Mouse (Mus musculus) embryonic facial prominence, embryonic 15.5 days (tissue): ENCODE data around the gene Lipc. TPM values are rescaled to one million over a fixed set of nuclear protein-coding genes. Genes with fewer than 3 reads are reported as not detected.

Source experiments
- ATAC-seq: fragments of 200-750 bp; cut with Nextera tagmentation; 2 replicates; pipeline ENCODE4 v1.8.0; 2017; ENCODE audit warnings: low read depth, moderate TSS enrichment; ENCODE audit not compliant: insufficient number of reproducible peaks, low FRiP score, low TSS enrichment
- H3K27ac ChIP-seq: fragments of 300-500 bp; sonication (generic); replicated peaks from 2 replicates; pipeline ENCODE4 v1.5.1; 2015; ENCODE audit warnings: mild to moderate bottlenecking, inconsistent platforms
- H3K27me3 ChIP-seq: fragments of 300-500 bp; sonication (generic); 2 replicates; pipeline ENCODE4 v1.6.1; 2015; ENCODE audit warnings: inconsistent platforms
- H3K36me3 ChIP-seq: fragments of 300-500 bp; sonication (generic); 2 replicates; pipeline ENCODE4 v1.6.1; 2015; ENCODE audit warnings: mild to moderate bottlenecking, inconsistent platforms
- H3K4me1 ChIP-seq: fragments of 300-500 bp; sonication (generic); 2 replicates; pipeline ENCODE4 v1.6.1; 2015; ENCODE audit warnings: inconsistent platforms
- H3K4me2 ChIP-seq: fragments of 300-500 bp; sonication (generic); replicated peaks from 2 replicates; pipeline ENCODE4 v1.6.1; 2015; ENCODE audit warnings: mild to moderate bottlenecking, inconsistent platforms
- H3K4me3 ChIP-seq: fragments of 300-500 bp; sonication (generic); replicated peaks from 2 replicates; pipeline ENCODE4 v1.5.1; 2015; ENCODE audit warnings: mild to moderate bottlenecking, inconsistent platforms
- H3K9ac ChIP-seq: fragments of 300-500 bp; sonication (generic); 2 replicates; pipeline ENCODE4 v1.6.1; 2015; ENCODE audit warnings: inconsistent platforms
- H3K9me3 ChIP-seq: fragments of 300-500 bp; sonication (generic); replicated peaks from 2 replicates; pipeline ENCODE4 v1.6.1; 2016; ENCODE audit warnings: inconsistent platforms
- WGBS: fragments of 180-500 bp; shearing (Covaris S2); methylation state at CpG from one replicate; pipeline ENCODE4 v1.1.7; 2015; 5-methylcytosine and 5-hydroxymethylcytosine counted together
- polyA plus RNA-seq: library from polyadenylated mRNA; unstranded; fragments of >200 nt; fragmentation: Nextera tagmentation; extraction: Ambion mirVana; gene quantifications from 2 replicates; pipeline ENCODE4 v1.2.1, GENCODE M21; 2015

Gene Lipc
- polyA plus RNA-seq, 1 experiment from 2014 or later, result 1.1 TPM

DNA sequence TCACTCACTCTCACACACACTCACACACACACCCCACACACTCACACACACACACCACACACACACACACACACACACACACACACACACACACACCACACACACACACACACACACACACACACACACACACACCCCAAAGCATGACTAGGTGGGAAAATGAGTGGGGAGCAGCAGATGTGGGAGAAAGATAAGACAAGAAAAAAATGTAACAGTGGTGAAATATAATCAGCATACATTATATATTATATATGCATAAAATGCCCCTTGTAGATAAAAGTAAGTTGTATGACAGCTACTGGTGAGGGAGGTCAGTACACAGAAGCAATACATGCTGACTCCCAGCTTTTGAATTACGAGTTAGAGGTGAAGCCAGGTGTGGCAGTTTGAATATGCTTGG, 23.6 kb downstream of the Lipc start:
- Histone ChIP-seq H3K36me3 (no peaks in the 10 kb centered on the region), H3K9ac (no peak overlapping the region), H3K27me3 (no peaks in the 10 kb centered on the region), H3K27ac (no peak overlapping the region), H3K4me3 (no peak overlapping the region), H3K4me1 (0 out of 2 replicates have a peak, but pooled peaks cover 5% of the 10 kb centered on the region), H3K4me2 (no peak overlapping the region), H3K9me3 (no peaks in the 10 kb centered on the region)
- WGBS, result 76% methylated on average over 1 of the region's 1 CpGs
- no peak for ATAC-seq

DNA sequence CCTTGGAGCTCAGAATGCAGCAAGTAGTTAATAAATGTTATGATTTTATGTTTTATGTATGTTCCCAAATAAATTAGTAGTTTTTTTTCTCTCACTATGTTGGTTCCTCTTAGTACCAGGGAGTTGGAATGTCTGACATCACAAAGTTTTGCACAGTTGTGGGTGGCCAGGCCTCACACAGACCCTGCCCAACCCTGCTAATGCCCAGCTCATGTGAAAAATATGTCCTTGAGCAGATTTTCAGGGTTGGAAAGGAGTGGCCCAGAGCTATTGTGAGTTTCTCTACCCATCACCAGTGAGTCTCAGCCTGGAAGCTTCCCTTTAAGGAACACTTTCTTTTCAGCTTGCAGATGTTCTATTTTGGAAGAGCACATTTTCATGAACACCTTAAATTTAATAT, 24.3 kb downstream of the Lipc start:
- Histone ChIP-seq H3K36me3 (no peaks in the 10 kb centered on the region), H3K9ac (no peak overlapping the region), H3K4me1 (0 out of 2 replicates have a peak, but pooled peaks cover 5% of the 10 kb centered on the region), H3K27ac (no peak overlapping the region), H3K27me3 (no peaks in the 10 kb centered on the region), H3K4me3 (no peak overlapping the region), H3K9me3 (no peaks in the 10 kb centered on the region), H3K4me2 (no peak overlapping the region)
- ATAC-seq, result no peak

GRCm38 (mm10) chr9:70926820-70927588, 25.0 kb downstream of the Lipc start:
- ATAC-seq, result no peak
- Histone ChIP-seq H3K9ac (no peak overlapping the region), H3K36me3 (no peaks in the 10 kb centered on the region), H3K27me3 (no peaks in the 10 kb centered on the region), H3K4me3 (no peak overlapping the region), H3K4me2 (no peak overlapping the region), H3K9me3 (no peaks in the 10 kb centered on the region), H3K27ac (no peak overlapping the region), H3K4me1 (peaks cover 10% of the 10 kb centered on the region)
- WGBS, result 63% methylated on average over 6 of the region's 6 CpGs

DNA sequence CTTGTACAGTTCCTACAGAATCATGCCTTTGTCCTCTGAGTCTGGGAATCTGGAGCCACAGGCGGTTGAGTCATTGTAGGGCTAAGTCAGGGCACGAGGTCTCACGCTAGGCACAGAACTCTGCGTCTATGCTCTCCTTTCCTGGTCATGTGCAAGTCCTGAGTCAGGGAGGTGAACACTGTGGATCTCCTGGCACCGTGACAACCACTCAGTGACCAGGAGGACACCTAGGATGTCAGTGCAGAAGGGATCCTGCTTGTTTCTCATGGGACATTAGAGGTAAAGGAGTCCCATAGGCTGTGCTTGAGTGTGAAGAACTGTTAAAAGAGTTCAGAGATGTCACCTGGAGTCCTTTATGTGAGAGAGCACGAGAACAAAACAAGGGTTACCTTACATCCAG, 26.8 kb downstream of the Lipc start:
- peaks cover 14% of the 10 kb centered on the region for H3K4me1 ChIP-seq
- H3K9me3 ChIP-seq, result no peaks in the 10 kb centered on the region
- no peaks in the 10 kb centered on the region for H3K27me3 ChIP-seq
- H3K9ac ChIP-seq, result no peak overlapping the region
- no peak overlapping the region for H3K4me3 ChIP-seq
- no peaks in the 10 kb centered on the region for H3K36me3 ChIP-seq
- H3K4me2 ChIP-seq, result no peak overlapping the region
- no peak for ATAC-seq
- no peak overlapping the region for H3K27ac ChIP-seq
- 84% methylated on average over 6 of the region's 6 CpGs for WGBS

DNA sequence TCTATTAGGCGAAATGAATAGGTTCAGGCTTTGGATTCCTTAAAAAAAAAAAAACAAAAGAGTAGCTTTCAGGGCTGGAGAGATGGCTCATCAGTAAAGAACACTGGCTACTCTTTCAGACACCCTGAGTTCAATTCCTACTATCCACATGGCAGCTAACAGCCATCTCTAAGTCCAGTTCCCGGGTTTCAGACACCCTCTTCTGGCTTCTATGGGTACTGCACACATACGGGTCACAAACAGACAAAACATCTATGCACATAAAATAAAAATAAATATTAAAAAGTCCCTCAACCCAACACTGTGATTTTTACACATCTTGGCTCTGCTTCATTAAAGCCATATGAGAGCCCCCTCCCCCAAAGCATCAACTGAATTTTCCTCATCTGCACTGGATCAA, 27.3 kb downstream of the Lipc start:
- H3K4me1 ChIP-seq, result peaks cover 14% of the 10 kb centered on the region
- no peaks in the 10 kb centered on the region for H3K9me3 ChIP-seq
- H3K9ac ChIP-seq, result no peak overlapping the region
- no peak overlapping the region for H3K27ac ChIP-seq
- no peaks in the 10 kb centered on the region for H3K27me3 ChIP-seq
- H3K36me3 ChIP-seq, result no peaks in the 10 kb centered on the region
- no peak overlapping the region for H3K4me3 ChIP-seq
- WGBS, result 87% methylated on average over 3 of the region's 3 CpGs
- no peak for ATAC-seq
- no peak overlapping the region for H3K4me2 ChIP-seq

- no peaks in the 10 kb centered on the region for H3K9me3 ChIP-seq
- no peak overlapping the region for H3K9ac ChIP-seq
- no peaks in the 10 kb centered on the region for H3K36me3 ChIP-seq
- no peak overlapping the region for H3K4me3 ChIP-seq
- WGBS, result 51% methylated on average over 7 of the region's 7 CpGs
- ATAC-seq, result 0 out of 2 replicates have a peak, but pooled peaks have one; percentile 24
- no peak overlapping the region for H3K4me2 ChIP-seq
- no peak overlapping the region for H3K27ac ChIP-seq
- no peaks in the 10 kb centered on the region for H3K27me3 ChIP-seq
- H3K4me1 ChIP-seq, result peaks cover 12% of the 10 kb centered on the region
Observed at GRCm38 (mm10) chr9:70921781-70922565, 30.1 kb downstream of the Lipc start.

DNA sequence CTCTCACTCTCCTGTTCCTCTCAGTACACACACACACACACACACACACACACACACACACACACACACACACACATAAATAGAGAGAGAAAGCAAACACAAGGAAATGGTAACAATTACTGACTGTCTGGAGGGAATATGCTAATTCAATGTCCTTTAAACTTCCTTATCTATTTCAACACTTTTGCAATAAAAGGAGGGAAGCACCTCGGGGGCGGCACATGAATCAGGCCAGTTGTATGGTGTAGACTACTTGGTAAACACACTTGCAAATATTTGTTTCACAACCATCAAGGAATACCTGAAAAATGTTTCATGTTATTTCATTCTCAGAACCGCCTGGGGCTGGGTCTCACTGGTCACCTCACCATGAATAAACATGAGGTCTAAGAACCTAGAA, 30.9 kb downstream of the Lipc start:
- Histone ChIP-seq H3K4me2 (no peak overlapping the region), H3K36me3 (no peaks in the 10 kb centered on the region), H3K9me3 (no peaks in the 10 kb centered on the region), H3K4me1 (peaks cover 9% of the 10 kb centered on the region), H3K4me3 (no peak overlapping the region), H3K9ac (no peak overlapping the region), H3K27ac (no peak overlapping the region), H3K27me3 (no peaks in the 10 kb centered on the region)
- WGBS, result 57% methylated on average over 3 of the region's 3 CpGs
- ATAC-seq, result no peak

GRCm38 (mm10) chr9:70919271-70919670, 32.8 kb downstream of the Lipc start:
- ATAC-seq, result no peak
- H3K9ac ChIP-seq, result no peak overlapping the region
- H3K9me3 ChIP-seq, result no peaks in the 10 kb centered on the region
- no peak overlapping the region for H3K27ac ChIP-seq
- H3K27me3 ChIP-seq, result no peaks in the 10 kb centered on the region
- 68% methylated on average over 3 of the region's 3 CpGs for WGBS
- H3K4me1 ChIP-seq, result peaks cover 9% of the 10 kb centered on the region
- no peaks in the 10 kb centered on the region for H3K36me3 ChIP-seq
- no peak overlapping the region for H3K4me2 ChIP-seq
- no peak overlapping the region for H3K4me3 ChIP-seq

DNA sequence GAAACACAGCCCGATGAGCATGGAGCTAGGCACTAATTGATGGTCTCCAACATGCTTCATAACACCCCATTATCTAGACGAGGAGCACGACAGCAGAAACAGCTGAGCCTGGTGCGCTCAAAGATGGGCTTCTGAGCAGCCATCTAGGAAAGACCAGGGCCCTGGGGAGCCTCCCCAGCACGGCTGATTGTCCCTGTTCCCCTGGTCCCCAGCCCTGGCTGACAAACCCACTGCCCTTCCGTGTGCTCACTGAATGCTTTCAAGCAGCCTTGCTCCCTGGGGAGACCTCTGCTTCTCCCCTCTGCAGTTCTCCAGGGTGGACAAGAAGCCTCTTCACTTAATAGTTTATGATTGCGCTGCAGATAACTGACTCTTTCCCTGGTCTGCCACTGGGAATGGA, 35.5 kb downstream of the Lipc start:
- no peak for ATAC-seq
- H3K9me3 ChIP-seq, result no peaks in the 10 kb centered on the region
- no peak overlapping the region for H3K27ac ChIP-seq
- no peak overlapping the region for H3K9ac ChIP-seq
- H3K27me3 ChIP-seq, result no peaks in the 10 kb centered on the region
- no peak overlapping the region for H3K4me2 ChIP-seq
- no peaks in the 10 kb centered on the region for H3K36me3 ChIP-seq
- no peak overlapping the region for H3K4me3 ChIP-seq
- 63% methylated on average over 7 of the region's 7 CpGs for WGBS
- no peaks in the 10 kb centered on the region for H3K4me1 ChIP-seq

DNA sequence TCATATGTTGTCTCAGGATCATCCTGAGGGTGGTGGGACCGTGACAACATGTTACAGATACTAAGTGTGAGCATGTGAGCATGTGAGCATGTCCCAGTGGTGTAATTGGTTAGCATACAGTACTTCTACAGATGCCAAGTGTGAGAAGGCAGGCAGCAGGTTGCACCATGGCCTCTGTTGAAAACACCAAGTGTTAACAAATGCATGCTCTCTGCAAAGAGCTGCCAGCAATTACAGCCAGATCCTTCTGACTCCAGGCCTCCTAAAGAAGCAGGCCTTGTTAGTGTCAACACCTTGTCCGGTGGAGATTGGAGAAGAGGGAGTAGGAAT, 36.7 kb downstream of the Lipc start:
- Histone ChIP-seq H3K27ac (no peak overlapping the region), H3K4me1 (0 out of 2 replicates have a peak, but pooled peaks cover 5% of the 10 kb centered on the region), H3K36me3 (no peaks in the 10 kb centered on the region), H3K9me3 (no peaks in the 10 kb centered on the region), H3K9ac (no peak overlapping the region), H3K27me3 (no peaks in the 10 kb centered on the region), H3K4me3 (no peak overlapping the region), H3K4me2 (no peak overlapping the region)
- 61% methylated on average over 2 of the region's 2 CpGs for WGBS
- no peak for ATAC-seq

DNA sequence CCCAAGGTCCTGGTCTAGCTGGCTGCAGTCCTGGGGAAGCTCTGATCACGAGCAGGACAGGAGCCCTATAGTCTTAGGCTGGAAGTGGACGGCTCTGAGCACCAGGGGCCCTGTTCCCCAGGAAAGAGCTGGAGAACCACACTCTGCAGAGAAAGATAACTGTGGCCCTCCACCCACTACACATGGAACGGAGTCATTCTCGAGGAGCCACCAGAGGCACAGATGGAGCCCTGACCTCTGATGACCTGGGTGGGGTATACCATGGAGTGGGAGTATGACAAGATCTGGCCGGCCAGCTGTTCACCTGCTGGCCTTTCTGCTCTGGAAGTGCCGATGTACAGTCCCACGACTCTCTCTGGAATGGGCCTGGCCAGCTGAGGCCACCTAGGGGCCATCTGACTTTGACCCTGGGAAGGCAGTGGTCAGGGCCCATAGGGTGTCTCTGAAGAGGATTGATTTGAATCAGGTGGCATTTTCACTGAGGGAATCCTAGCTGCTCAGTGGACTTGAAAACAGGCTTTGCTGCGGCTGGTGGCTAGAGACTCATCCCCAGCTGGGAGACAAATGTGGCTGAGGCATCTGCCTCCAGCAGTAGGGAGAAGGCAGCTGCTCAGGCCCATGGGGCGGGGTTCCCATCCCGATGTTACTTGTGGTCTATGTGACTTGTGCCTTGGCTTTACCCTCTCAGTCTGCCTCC, 37.2 kb downstream of the Lipc start:
- H3K4me2 ChIP-seq, result no peak overlapping the region
- WGBS, result 60% methylated on average over 10 of the region's 10 CpGs
- no peaks in the 10 kb centered on the region for H3K27me3 ChIP-seq
- 0 out of 2 replicates have a peak, but pooled peaks cover 5% of the 10 kb centered on the region for H3K4me1 ChIP-seq
- no peaks in the 10 kb centered on the region for H3K9me3 ChIP-seq
- H3K4me3 ChIP-seq, result no peak overlapping the region
- H3K27ac ChIP-seq, result no peak overlapping the region
- ATAC-seq, result no peak
- no peak overlapping the region for H3K9ac ChIP-seq
- no peaks in the 10 kb centered on the region for H3K36me3 ChIP-seq
